Mouse (Mus musculus) inflammation-experienced regulatory T-cells, adult 6 months (primary cell): ENCODE measurements around the gene Sept9. TPM values are rescaled to one million over a fixed set of nuclear protein-coding genes. Genes with fewer than 3 reads are reported as not detected.

Source experiments
- ATAC-seq: one replicate; pipeline ENCODE4 v1.8.0; 2017
- polyA plus RNA-seq, 3 experiments: library from polyadenylated mRNA; unstranded; fragments of 100-300 nt; shearing (Covaris generic); gene quantifications; one replicate each; pipeline ENCODE4 v1.2.1; 2017

The Sept9 gene
- polyA plus RNA-seq, 3 experiments from 2014 or later: 313 to 340 (median 332) TPM

GRCm38 (mm10) chr11:117176304-117176703 lies 23.2 kb upstream of the Sept9 start:
- ATAC-seq: no peak

GRCm38 (mm10) chr11:117176900-117177299 lies 22.6 kb upstream of the Sept9 start:
- no peak for ATAC-seq

- no peak for ATAC-seq
These were observed 22.0 kb upstream of the Sept9 start for GRCm38 (mm10) chr11:117177303-117177979.

GRCm38 (mm10) chr11:117179902-117180301 lies 19.6 kb upstream of the Sept9 start:
- ATAC-seq: no peak

- no peak for ATAC-seq
These were observed 16.7 kb upstream of the Sept9 start for GRCm38 (mm10) chr11:117182808-117183207.

GRCm38 (mm10) chr11:117183299-117183698 lies 16.2 kb upstream of the Sept9 start:
- no peak for ATAC-seq

GRCm38 (mm10) chr11:117183841-117184240 lies 15.6 kb upstream of the Sept9 start:
- ATAC-seq: no peak

- no peak for ATAC-seq
These were observed 14.2 kb upstream of the Sept9 start for GRCm38 (mm10) chr11:117185076-117185933.

- no peak for ATAC-seq
These were observed 7.9 kb upstream of the Sept9 start for GRCm38 (mm10) chr11:117191524-117191923.

- ATAC-seq: no peak
These were observed 5.0 kb upstream of the Sept9 start for GRCm38 (mm10) chr11:117194475-117194937.

- ATAC-seq: no peak
These were observed 3.8 kb upstream of the Sept9 start for GRCm38 (mm10) chr11:117195616-117196015.

- ATAC-seq: no peak
These were observed 2.8 kb upstream of the Sept9 start for GRCm38 (mm10) chr11:117196681-117197080.

- ATAC-seq: no peak
These were observed 1.3 kb upstream of the Sept9 start for GRCm38 (mm10) chr11:117198122-117198521.

- ATAC-seq: no peak
These were observed 2.4 kb downstream of the Sept9 start for GRCm38 (mm10) chr11:117201846-117202245.

- no peak for ATAC-seq
These were observed 5.1 kb downstream of the Sept9 start for GRCm38 (mm10) chr11:117204606-117205005.

- ATAC-seq: no peak
These were observed 5.6 kb downstream of the Sept9 start for GRCm38 (mm10) chr11:117205042-117205441.

- no peak for ATAC-seq
These were observed 6.0 kb downstream of the Sept9 start for GRCm38 (mm10) chr11:117205447-117205846.

GRCm38 (mm10) chr11:117207436-117207835 lies 8.0 kb downstream of the Sept9 start:
- no peak for ATAC-seq

GRCm38 (mm10) chr11:117208151-117208673 lies 8.8 kb downstream of the Sept9 start:
- ATAC-seq: no peak

- ATAC-seq: no peak
These were observed 17.3 kb downstream of the Sept9 start for GRCm38 (mm10) chr11:117216713-117217112.

GRCm38 (mm10) chr11:117218070-117218469 lies 18.6 kb downstream of the Sept9 start:
- ATAC-seq: no peak

GRCm38 (mm10) chr11:117218498-117218897 lies 19.0 kb downstream of the Sept9 start:
- no peak for ATAC-seq

GRCm38 (mm10) chr11:117220777-117221176 lies 21.3 kb downstream of the Sept9 start:
- ATAC-seq: no peak

GRCm38 (mm10) chr11:117221182-117221581 lies 21.7 kb downstream of the Sept9 start:
- ATAC-seq: no peak
